Mouse (Mus musculus) embryonic facial prominence, embryonic 14.5 days (tissue): Measurements from ENCODE around the gene Acyp1. TPM values are rescaled to one million over a fixed set of nuclear protein-coding genes. Genes with fewer than 3 reads are reported as not detected.
"Not testable (repeated sequence)": the region's sequence is repeated elsewhere in the genome, so short reads cannot be mapped to it uniquely, and the experiment has no call there.

Source experiments
- ATAC-seq: fragments of 200-750 bp; cut with Nextera tagmentation; 2 replicates; pipeline ENCODE4 v1.8.0; 2017; ENCODE audit warnings: low read depth, moderate number of reproducible peaks, moderate TSS enrichment
- DNase-seq: peaks from one replicate; pipeline ENCODE4 v3.0.0-alpha.2; 2015; ENCODE audit warnings: low spot score
- H3K27ac ChIP-seq: fragments of 300-500 bp; sonication (generic); replicated peaks from 2 replicates; pipeline ENCODE4 v1.5.1; 2014; ENCODE audit warnings: low read depth, mild to moderate bottlenecking, low read length, moderate library complexity
- H3K27me3 ChIP-seq: fragments of 300-500 bp; sonication (generic); replicated peaks from 2 replicates; pipeline ENCODE4 v1.6.1; 2014; ENCODE audit warnings: low read length; ENCODE audit not compliant: control insufficient read depth, insufficient read depth
- H3K36me3 ChIP-seq: fragments of 300-500 bp; sonication (generic); 2 replicates; pipeline ENCODE4 v1.6.1; 2014; ENCODE audit warnings: low read length, mixed read lengths; ENCODE audit not compliant: control insufficient read depth, insufficient read depth
- H3K4me1 ChIP-seq: fragments of 300-500 bp; sonication (generic); 2 replicates; pipeline ENCODE4 v1.6.1; 2014; ENCODE audit warnings: antibody characterized with exemption, low read length; ENCODE audit not compliant: control insufficient read depth, insufficient read depth
- H3K4me2 ChIP-seq: fragments of 300-500 bp; sonication (generic); 2 replicates; pipeline ENCODE4 v1.6.1; 2014; ENCODE audit warnings: low read depth, mild to moderate bottlenecking, low read length, moderate library complexity, mixed read lengths
- H3K4me3 ChIP-seq: fragments of 300-500 bp; sonication (generic); 2 replicates; pipeline ENCODE4 v1.5.1; 2014; ENCODE audit warnings: low read depth, mild to moderate bottlenecking, low read length
- H3K9ac ChIP-seq: fragments of 300-500 bp; sonication (generic); 2 replicates; pipeline ENCODE4 v1.6.1; 2014; ENCODE audit warnings: low read depth, mild to moderate bottlenecking, low read length, moderate library complexity, mixed read lengths
- H3K9me3 ChIP-seq: fragments of 300-500 bp; sonication (generic); 2 replicates; pipeline ENCODE4 v1.6.1; 2016; ENCODE audit warnings: low read length; ENCODE audit not compliant: control insufficient read depth
- WGBS: fragments of 180-500 bp; shearing (Covaris S2); extraction: QIAGEN DNeasy Blood & Tissue Kit; methylation state at CpG from one replicate; pipeline ENCODE4 v1.1.7; 2014; 5-methylcytosine and 5-hydroxymethylcytosine counted together
- polyA plus RNA-seq: library from polyadenylated mRNA; unstranded; fragments of >200 nt; fragmentation: Nextera tagmentation; extraction: Ambion mirVana; gene quantifications from 2 replicates; pipeline ENCODE4 v1.2.1, GENCODE M21; 2014

Gene Acyp1
- polyA plus RNA-seq, 1 experiment from 2014 or later = 49.1 TPM

DNA sequence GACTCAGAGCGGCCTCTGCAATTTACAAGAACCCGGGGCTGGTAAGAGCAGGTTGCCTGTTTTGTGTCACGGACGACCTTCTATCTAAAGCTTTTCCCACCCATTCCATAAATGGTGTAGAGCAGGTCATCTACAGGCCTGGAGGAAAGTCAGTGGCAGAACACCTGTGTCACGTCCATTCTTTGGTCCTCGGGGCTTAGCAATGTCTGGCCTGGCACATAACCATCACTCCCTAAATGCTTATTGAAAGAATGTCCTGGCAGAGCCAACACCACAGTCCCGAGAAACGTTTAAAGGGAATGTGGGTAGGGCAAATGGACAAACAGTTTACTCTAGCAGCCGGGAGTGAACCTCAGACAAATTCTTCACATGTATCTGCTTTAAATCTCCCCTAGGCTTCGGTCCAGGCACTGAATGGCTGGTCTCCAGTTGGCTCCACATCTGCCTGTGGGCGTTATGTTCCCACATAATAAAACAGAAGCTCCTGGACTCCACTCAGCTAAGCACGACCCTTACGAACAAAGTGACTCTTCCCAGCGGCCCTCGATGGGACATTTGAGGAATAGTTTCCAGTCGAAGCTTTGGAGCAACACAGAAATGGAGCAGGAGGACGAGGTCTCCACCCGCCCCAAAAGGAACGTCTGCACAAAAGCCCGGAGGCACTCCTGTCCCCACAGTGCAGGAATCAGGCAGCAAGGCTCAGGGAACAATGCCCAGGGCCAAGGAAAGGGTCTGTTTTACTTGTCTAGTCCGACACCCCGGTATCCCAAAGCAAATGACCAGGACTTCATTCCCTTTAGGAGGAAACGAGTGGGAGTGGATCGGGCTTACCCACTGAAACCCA, 1.1 kb upstream of the Acyp1 start:
- H3K4me1 ChIP-seq = peaks cover 10% of the 10 kb centered on the region; the same call in 1 of the 2 replicates
- peak; percentile 72 for DNase-seq
- H3K27ac ChIP-seq = peak overlapping the region; percentile 2; the same call in 1 of the 2 replicates
- no peaks in the 10 kb centered on the region for H3K36me3 ChIP-seq
- H3K9me3 ChIP-seq = peaks cover 16% of the 10 kb centered on the region
- 49% methylated on average over 24 of the region's 24 CpGs for WGBS
- H3K4me3 ChIP-seq = peak overlapping the region; percentile 42; the same call in 1 of the 2 replicates
- H3K9ac ChIP-seq = 0 out of 2 replicates have a peak overlapping the region, but pooled peaks have one; percentile 71
- no peaks in the 10 kb centered on the region for H3K27me3 ChIP-seq
- peak overlapping the region; percentile 68 for H3K4me2 ChIP-seq
- no peak for ATAC-seq

DNA sequence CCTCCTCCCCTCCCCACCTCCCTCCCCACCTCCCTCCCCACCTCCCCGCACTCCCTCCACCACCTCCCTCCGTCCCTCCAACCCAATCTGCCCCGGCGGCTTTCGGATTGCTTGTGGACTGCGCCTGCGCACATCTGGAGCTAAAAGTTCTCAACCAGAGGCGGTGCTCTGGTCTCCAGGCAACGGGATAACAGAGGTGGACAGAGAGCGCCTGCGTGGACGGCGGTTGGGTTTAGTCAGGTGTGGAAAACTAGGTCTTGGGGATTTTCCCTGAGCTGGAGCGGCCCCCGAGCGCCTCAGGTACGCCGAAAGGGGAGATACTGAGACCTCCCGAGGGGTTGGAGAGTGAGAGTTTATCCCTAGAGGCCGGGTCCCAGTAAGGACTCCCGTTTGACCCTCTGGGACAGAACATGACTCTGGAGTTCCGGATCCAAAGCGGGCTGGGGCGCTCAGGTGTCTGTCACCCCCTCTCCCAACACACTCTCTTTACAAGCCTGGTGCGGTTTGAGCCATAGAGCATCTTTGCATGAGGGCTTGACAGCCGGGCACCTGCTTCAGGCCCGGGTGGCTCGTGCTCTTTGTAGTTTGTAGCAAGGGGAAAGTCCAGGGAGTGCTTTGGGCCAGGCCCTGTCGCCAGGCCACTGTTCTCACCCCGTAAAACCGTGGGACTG, 383 bp upstream of the Acyp1 start, which contains the start of gene Zc2hc1c:
Gene Zc2hc1c, plus strand, starts transcription at position 106 of the 671 bp plus-strand sequence.
- peak; percentile 97 for DNase-seq
- ATAC-seq = peak; percentile 92
- Histone ChIP-seq H3K27ac (peak within 1 kb of the TSS; percentile 49; the same call in 1 of the 2 replicates), H3K9ac (peak within 1 kb of the TSS; percentile 71), H3K4me2 (peak within 1 kb of the TSS; percentile 68), H3K4me3 (peak within 1 kb of the TSS; percentile 42), H3K36me3 (no peaks in the 10 kb centered on the region), H3K9me3 (0 out of 2 replicates have a peak, but pooled peaks cover 8% of the 10 kb centered on the region), H3K27me3 (no peaks in the 10 kb centered on the region), H3K4me1 (peaks cover 10% of the 10 kb centered on the region; the same call in 1 of the 2 replicates)
- WGBS = 5% methylated on average over 29 of the region's 31 CpGs

DNA sequence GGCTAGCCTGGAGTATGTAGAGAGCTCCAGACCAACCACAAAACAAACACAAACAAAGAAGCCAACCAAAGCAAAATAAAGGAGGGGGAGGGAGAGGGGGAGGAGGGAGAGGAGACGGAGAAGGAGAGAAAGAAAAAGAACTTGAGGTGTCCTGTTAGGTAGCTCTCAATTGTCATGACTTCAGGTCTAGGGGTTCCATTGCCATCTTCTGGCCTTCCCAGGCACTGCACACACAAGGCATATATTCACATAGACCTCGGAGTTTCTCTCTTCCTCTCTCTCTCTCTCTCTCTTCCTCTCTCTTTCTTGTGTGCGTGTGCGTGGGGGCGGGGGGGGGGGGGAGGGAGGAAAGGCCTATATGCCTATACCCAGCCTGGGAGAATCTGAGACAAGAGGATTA, 1.3 kb downstream of the Acyp1 start:
- H3K27me3 ChIP-seq = no peaks in the 10 kb centered on the region
- no peak for ATAC-seq
- no peak overlapping the region for H3K27ac ChIP-seq
- 0 out of 2 replicates have a peak, but pooled peaks cover 3% of the 10 kb centered on the region for H3K9me3 ChIP-seq
- H3K4me3 ChIP-seq = no peak overlapping the region
- H3K36me3 ChIP-seq = no peaks in the 10 kb centered on the region
- DNase-seq = no peak
- no peak overlapping the region for H3K9ac ChIP-seq
- no peak overlapping the region; the same call in 1 of the 2 replicates for H3K4me2 ChIP-seq
- peaks cover 10% of the 10 kb centered on the region; the same call in 1 of the 2 replicates for H3K4me1 ChIP-seq
- 15% methylated on average over 2 of the region's 5 CpGs for WGBS

GRCm38 (mm10) chr12:85284996-85285395, 3.2 kb downstream of the Acyp1 start:
- no peak overlapping the region for H3K27ac ChIP-seq
- ATAC-seq (no peak), DNase-seq (no peak)
- peaks cover 10% of the 10 kb centered on the region; the same call in 1 of the 2 replicates for H3K4me1 ChIP-seq
- 0 out of 2 replicates have a peak, but pooled peaks cover 3% of the 10 kb centered on the region for H3K9me3 ChIP-seq
- no peaks in the 10 kb centered on the region for H3K27me3 ChIP-seq
- H3K36me3 ChIP-seq = no peaks in the 10 kb centered on the region
- no peak overlapping the region for H3K9ac ChIP-seq
- no peak overlapping the region for H3K4me3 ChIP-seq
- WGBS = 85% methylated on average over 4 of the region's 4 CpGs
- no peak overlapping the region for H3K4me2 ChIP-seq

DNA sequence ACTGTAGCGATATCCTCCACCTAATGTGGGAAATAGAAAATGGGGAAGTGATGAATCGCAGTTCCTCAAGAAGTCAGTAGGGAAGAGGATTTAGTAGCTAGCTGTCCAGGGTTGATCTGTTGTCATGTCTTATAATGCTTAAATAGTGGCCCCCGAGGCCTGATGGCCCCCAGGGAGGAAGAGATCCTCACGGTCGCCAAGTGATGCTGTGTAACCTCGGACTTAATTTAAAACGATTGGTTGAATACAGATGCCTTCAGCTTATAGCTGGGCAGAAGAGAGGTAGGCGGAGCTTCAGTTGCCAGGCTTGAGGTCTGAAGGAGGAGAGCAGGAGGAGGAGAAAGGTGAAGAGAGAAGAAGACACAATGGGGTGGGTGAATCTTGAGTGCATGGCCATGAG, 3.9 kb downstream of the Acyp1 start:
- ATAC-seq = no peak
- Histone ChIP-seq H3K27ac (no peak overlapping the region), H3K9me3 (0 out of 2 replicates have a peak, but pooled peaks cover 3% of the 10 kb centered on the region), H3K4me1 (peaks cover 10% of the 10 kb centered on the region; the same call in 1 of the 2 replicates), H3K36me3 (no peaks in the 10 kb centered on the region), H3K4me3 (no peak overlapping the region), H3K9ac (no peak overlapping the region), H3K27me3 (no peaks in the 10 kb centered on the region), H3K4me2 (no peak overlapping the region)
- DNase-seq = no peak
- WGBS = 67% methylated on average over 8 of the region's 8 CpGs

GRCm38 (mm10) chr12:85281756-85282155, 6.5 kb downstream of the Acyp1 start:
- H3K9me3 ChIP-seq, H3K4me1 ChIP-seq, H3K27me3 ChIP-seq, H3K4me3 ChIP-seq, ATAC-seq, H3K4me2 ChIP-seq, DNase-seq, H3K27ac ChIP-seq, H3K9ac ChIP-seq, H3K36me3 ChIP-seq: not testable (repeated sequence)
- WGBS = 67% methylated on average over 1 of the region's 4 CpGs

DNA sequence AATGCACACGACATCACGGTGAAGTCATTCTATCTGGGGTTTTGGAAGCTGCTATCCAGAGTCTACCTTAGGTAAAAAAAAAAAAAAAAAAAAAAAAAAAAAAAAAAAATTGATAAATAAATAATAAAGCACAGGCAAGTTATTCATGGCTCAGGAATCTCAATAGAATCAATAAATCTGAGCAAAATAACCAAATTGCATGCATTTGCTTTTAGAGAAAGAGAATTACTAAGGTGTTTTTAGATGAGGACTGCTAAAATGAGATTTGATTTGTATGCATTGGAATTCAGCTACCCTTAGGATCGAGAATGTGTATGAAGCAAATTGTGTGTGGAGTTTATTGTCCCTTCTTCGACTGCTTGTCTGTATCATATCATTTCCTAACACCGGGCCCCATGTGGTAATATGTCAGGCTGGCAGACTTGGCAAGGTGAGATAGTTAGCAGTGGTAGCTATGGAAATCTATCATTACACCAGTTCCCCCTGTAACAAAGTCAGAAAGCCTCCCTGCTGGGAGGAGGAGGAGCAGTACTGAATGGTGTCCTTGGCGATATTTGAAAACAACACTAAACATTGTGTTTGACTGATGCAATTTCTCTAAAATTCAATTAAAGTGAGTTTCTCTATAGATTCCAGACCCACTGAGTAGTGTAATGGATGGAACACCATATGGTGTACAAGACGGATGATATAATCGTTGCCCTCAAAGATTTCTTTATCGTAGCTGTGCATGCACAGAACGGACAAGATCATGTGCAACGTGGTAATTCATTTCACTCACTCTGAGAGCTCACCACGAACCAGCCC, 7.2 kb downstream of the Acyp1 start:
- 65% methylated on average over 12 of the region's 12 CpGs for WGBS
- no peaks in the 10 kb centered on the region for H3K36me3 ChIP-seq
- 0 out of 2 replicates have a peak, but pooled peaks have one; percentile 1 for ATAC-seq

More for the DNA sequence above, 7.2 kb downstream of the Acyp1 start:
- Histone ChIP-seq H3K4me1 (no peaks in the 10 kb centered on the region), H3K4me2 (peak overlapping the region; percentile 70), H3K9me3 (no peaks in the 10 kb centered on the region), H3K4me3 (peak overlapping the region; percentile 69; the same call in 1 of the 2 replicates), H3K27me3 (no peaks in the 10 kb centered on the region), H3K27ac (no peak overlapping the region), H3K9ac (no peak overlapping the region)
- no peak for DNase-seq
